Mouse (Mus musculus): ENCODE results near the gene Kcnc4.

DNA sequence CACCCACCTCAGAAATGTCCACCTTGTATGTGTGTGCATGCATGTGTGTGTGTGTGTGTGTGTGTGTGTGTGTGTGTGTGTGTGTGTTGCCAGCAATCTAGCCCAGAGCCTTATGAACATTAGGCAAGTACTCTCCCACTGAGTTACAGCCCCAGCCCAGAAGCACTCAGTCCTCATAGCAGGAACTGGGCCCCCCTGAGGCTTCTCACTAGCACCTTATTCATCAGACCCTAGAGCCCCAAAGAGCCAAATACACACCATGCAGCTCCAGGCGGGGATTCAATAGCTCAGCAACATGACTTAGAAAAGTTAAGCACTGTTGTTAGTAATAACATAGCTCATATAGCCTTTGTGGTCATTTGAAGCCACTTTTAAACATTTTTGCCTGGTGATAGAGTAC lies 45.2 kb upstream of the Kcnc4 start:
- TF ChIP-seq CTCF (conservative IDR thresholded peaks at IDR 0.05; ENCODE audit: low read length), result no peak
- TF ChIP-seq POU5F1 (IDR thresholded peaks at IDR 0.05; ENCODE audit: borderline replicate concordance, low read length), result no peak
- TF ChIP-seq NANOG (IDR thresholded peaks at IDR 0.05; ENCODE audit: borderline replicate concordance, low read length), result no peak
